Mouse (Mus musculus) left cerebral cortex, adult 9 months (tissue): ENCODE results near the gene Tsacc.

Experiments
- DNase-seq, 2 experiments: peaks; one replicate each; pipeline ENCODE4 v3.0.0; 2022; ENCODE audit warnings: low spot score in 2 of 2

The Tsacc gene

DNA sequence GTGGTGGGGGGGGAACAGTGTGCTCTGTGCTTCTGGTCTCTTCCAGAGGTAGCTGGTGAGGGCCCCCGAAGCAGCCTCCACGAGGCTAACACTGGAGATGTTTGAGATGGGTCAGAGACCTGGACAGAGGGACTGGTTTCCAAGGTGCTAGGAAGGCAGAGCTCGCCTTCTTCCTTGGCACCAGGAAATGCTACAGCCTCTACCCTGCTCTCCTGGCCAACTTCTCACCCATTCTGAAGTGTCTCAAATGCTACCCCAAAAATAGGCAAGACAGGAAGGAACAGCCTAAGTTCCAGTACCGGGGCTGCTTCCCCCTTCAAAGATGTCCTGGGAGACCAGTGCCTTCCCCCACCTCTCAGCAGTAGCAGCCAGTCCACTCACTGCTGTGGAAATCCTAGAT lies 57.4 kb downstream of the Tsacc start:
- DNase-seq = no peak

DNA sequence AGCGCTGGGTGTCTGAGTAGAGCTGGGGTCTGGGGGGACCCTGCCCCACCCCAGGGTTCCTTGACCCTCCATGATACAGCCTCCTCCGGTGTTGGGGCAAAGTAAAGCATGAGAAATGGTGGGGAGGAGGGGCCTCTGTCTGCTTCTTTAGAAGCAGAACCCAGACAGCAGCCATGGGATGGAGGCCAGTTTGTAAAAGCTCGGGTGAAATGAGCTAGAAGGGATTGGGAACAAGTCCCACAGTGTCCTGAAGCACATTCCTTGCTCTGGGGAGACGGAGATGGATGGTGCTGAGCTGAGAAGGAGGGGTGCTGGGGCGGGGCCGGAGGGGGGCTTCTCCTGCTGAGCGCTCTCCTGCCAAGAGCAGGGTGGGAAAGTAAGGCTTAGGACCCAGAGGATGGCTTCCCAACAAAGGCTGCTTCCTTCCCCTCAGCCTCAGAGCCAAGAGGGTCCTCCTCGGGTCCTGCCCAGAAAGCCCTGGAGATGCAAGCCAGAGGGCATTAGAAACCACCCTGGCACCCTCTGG lies 57.9 kb downstream of the Tsacc start:
- no peak for DNase-seq

DNA sequence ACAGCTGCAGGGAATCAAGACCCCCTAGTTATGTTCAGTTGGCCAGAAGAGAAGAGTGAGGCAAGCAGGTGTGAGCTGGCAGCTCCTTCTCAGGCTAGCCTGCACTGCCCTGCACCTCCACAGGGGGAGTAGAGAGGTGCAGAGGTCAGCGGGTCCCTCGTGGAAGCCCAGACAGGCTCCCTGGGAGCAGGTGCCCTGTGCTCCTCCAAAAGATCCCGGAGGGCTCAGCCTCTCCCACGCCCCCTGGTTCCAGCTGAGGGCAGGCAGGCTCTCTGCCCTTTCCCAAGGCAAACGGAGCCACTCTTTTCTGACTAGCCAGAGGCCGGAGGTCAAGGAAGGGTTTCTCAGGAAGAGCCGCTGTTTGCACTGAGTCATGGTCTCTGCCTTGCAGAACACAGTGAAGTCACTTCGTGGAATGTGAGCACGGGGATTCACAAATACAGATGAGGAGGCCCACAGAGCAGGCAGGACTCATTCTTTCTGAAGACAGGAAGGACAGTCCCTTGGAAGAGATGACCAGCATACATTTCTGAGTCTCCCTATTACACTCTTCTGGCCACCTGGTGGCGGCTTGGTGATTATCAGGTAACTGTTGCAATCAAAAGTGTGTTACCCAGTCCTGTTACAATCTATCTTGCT lies 59.1 kb downstream of the Tsacc start:
- DNase-seq = no peak

DNA sequence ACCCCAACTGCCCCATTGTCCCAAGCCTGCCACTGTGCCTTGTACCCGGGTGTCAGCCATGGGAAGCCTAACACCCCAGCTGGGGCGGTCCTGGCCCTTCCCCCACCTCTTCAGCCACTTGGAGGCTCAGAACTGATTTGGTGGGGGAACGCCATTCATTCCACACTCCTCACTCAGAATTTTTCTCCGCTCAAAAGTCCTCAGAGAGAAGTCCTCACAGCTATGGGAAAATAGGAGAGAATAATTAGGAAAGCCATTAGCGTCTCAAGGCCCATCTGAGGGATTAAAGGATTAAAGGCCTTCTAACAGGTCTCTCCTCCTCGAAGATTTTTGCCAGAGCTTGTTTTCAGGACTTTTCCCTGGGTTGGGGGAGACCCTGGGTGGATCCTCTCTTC lies 59.6 kb downstream of the Tsacc start:
- no peak for DNase-seq

- no peak for DNase-seq
Observed at GRCm38 (mm10) chr3:88235616-88236015, 61.2 kb downstream of the Tsacc start.

DNA sequence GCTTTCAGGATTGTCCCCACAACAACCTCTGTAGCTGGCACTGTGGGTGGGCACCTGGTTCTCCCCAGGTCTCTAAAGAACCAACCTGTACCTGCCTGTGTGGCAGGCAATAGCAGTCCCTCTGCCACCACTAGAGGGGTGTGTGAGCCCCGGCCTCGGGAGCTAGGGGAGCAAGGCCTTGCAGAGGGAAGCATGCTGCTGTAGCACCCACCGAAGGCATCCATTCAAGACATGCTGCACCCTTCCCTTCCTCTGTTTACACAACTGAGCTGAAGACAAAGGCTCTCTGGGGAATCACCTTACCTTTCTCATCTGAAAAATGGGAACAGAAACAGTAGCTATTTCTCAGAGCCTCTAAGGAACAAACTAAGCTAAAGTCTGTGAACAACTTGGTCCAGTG lies 61.6 kb downstream of the Tsacc start:
- DNase-seq = no peak

GRCm38 (mm10) chr3:88234041-88234440 lies 62.8 kb downstream of the Tsacc start:
- no peak for DNase-seq

DNA sequence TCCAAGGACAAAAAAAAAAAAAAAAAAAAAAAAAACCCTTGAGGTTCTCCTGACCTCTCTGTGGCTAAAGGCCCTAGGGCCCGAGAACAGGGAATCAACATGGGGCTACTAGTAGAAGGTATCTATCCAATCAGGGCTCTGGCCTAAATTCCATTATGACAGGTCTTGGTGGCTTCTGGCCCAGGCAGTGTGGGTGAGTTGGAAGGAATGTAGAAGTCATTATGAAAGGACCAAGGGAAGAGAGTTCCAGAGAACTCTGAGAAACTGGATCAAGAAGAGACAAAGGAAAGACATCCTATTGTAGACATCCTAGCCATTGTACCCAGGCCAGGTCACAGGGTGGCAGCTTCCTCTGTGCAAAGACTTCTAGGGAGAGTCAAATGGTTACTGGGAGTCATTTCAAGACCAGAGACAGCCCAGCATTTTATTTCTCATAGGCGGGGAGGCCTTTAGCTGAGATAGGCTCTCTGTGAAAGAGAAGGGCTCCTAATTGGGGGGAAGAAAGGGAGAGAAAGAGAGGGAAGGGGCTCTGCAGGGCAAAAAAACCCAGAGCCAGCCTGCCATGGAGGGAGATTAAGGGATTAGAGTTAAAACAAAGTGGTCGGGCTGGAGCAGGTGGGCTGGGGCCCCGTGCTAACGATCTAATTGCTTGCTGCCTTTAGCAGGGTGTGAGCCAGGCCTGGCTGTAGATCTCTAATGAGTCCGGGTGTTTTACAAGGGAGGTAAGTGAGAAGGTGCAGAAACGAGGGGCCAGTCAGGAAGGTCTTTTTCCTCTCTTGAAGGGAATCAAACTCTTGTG lies 63.7 kb downstream of the Tsacc start:
- no peak for DNase-seq
